Mouse (Mus musculus) embryonic fibroblast, embryonic 13.5 days (primary cell): ENCODE data around the gene Epn2.

Source experiments
- CTCF ChIP-seq: IDR thresholded peaks from 2 replicates; pipeline ENCODE4 v1.5.1; 2011; ENCODE audit warnings: mild to moderate bottlenecking, control low read depth, low read length, moderate library complexity, borderline replicate concordance; ENCODE audit not compliant: insufficient read depth
- POLR2A ChIP-seq: IDR thresholded peaks from 2 replicates; pipeline ENCODE4 v1.6.1; 2011; ENCODE audit warnings: low read depth, mild to moderate bottlenecking, control low read depth, low read length, moderate library complexity

GRCm38 (mm10) chr11:61564566-61564965, 14.9 kb downstream of the Epn2 start:
- TF ChIP-seq CTCF (no peak), POLR2A (no peak)
